In the genomic region with DNA sequence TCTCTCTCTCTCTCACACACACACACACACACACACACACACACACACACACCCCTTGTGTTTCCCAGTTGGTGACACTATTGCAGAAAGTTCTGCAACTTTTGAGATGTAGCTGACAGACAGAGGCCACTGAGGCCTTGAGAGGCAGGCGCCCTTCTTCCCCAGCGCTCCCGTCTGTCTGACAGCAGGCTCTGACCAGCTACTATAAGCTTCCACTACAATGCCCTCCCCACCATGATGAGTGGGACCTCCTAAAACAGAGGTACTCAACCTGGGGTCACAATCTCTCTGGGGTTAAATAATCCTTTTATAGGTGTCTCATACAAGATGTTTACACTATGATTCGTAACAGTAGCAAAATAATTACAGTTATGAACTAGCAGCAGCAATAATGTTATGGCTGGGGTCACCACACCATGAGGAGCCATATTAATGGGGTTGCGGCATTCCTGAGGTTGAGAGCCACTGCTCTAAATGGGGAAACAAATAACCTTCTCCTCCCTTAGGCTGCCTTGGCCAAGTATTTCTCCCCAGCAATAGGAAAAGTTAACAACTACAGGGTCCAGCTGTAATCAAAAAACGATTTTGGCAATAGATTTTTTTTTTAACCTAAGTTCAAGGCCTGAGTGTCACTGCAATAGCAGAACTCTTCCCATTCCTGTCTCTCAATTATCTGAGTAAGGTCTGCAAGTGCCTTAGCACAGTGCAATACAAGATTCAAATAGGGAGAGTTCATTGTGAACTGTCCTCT, we compare ENCODE assay signal across 27 mouse cellular contexts. TPM values are rescaled to one million over a fixed set of nuclear protein-coding genes. Genes with fewer than 3 reads are reported as not detected.
DNase-seq lines count a peak whose midpoint lies in the region; ATAC-seq and TF ChIP-seq lines count a peak whose summit lies in the region.
"Had no signal": no experiment of that assay in that cellular context is flagged by ENCODE, and none has a peak within 500 bp of the region (broad histone marks: within the 10 kb centered on the region; RNA-seq: fewer than 3 reads in every experiment).

No protein-coding gene starts in this region.

- peak overlapping the region; percentile 45 for H3K9ac ChIP-seq in liver, adult 2 months (ENCODE audit: low read depth, low read length)
- no peak overlapping the region for H3K9ac ChIP-seq in midbrain, embryonic 12.5 days (replicated peaks)
- H3K9ac ChIP-seq in midbrain, postnatal 0 days (replicated peaks; ENCODE audit: low read length, poor library complexity, severe bottlenecking): no peak overlapping the region
- H3K9ac ChIP-seq in liver, postnatal 0 days (replicated peaks): no peak overlapping the region
- H3K9ac ChIP-seq: forebrain, embryonic 13.5 days; hindbrain, embryonic 15.5 days; limb, embryonic 15.5 days; midbrain, embryonic 13.5 days; neural tube, embryonic 15.5 days had no signal

- 74% methylated on average over 6 of the region's 6 CpGs for WGBS in heart, embryonic 10.5 days
- 51% methylated on average over 6 of the region's 6 CpGs for WGBS in liver, adult 2 months
- WGBS in midbrain, embryonic 12.5 days: 47% methylated on average over 6 of the region's 6 CpGs
- whole genome bisulfite sequencing in midbrain, postnatal 0 days: 57% methylated on average over 6 of the region's 6 CpGs
- WGBS in liver, postnatal 0 days (ENCODE audit: insufficient replicate concordance): 75% methylated on average over 6 of the region's 6 CpGs

- no peak for ATAC-seq in midbrain, embryonic 12.5 days (ENCODE audit: low FRiP score, low read depth)
- ATAC-seq in midbrain, postnatal 0 days (ENCODE audit: low FRiP score): no peak
- ATAC-seq in liver, postnatal 0 days: no peak
- ATAC-seq: activated CD4-positive, CD25-positive, alpha-beta regulatory T cell, adult 4 months; forebrain, embryonic 13.5 days; inflammation-experienced regulatory T-cells, adult 6 months; midbrain, embryonic 13.5 days had no signal

- H3K36me3 ChIP-seq in heart, embryonic 10.5 days: no peaks in the 10 kb centered on the region
- H3K36me3 ChIP-seq in liver, adult 2 months (ENCODE audit: control insufficient read depth, insufficient read depth, low read length): no peaks in the 10 kb centered on the region
- no peaks in the 10 kb centered on the region for H3K36me3 ChIP-seq in midbrain, embryonic 12.5 days
- no peaks in the 10 kb centered on the region for H3K36me3 ChIP-seq in midbrain, postnatal 0 days (ENCODE audit: insufficient read depth, low read length)
- no peaks in the 10 kb centered on the region for H3K36me3 ChIP-seq in liver, postnatal 0 days (replicated peaks; ENCODE audit: insufficient read depth, low read length)
- H3K36me3 ChIP-seq: hindbrain, embryonic 10.5 days; hindbrain, embryonic 15.5 days; limb, embryonic 10.5 days; limb, embryonic 15.5 days; midbrain, embryonic 13.5 days; neural tube, embryonic 15.5 days had no signal

- H3K27me3 ChIP-seq in heart, embryonic 10.5 days (ENCODE audit: insufficient read depth, poor library complexity, severe bottlenecking): no peaks in the 10 kb centered on the region
- H3K27me3 ChIP-seq in liver, adult 2 months (ENCODE audit: control insufficient read depth, insufficient read depth, low read length): no peaks in the 10 kb centered on the region
- no peaks in the 10 kb centered on the region for H3K27me3 ChIP-seq in midbrain, embryonic 12.5 days
- no peaks in the 10 kb centered on the region for H3K27me3 ChIP-seq in midbrain, postnatal 0 days (ENCODE audit: insufficient read depth, low read length)
- no peaks in the 10 kb centered on the region for H3K27me3 ChIP-seq in liver, postnatal 0 days (ENCODE audit: insufficient read depth, low read length)
- H3K27me3 ChIP-seq: forebrain, embryonic 13.5 days; hindbrain, embryonic 15.5 days; limb, embryonic 15.5 days; midbrain, embryonic 13.5 days; neural tube, embryonic 15.5 days had no signal

- H3K4me3 ChIP-seq in heart, embryonic 10.5 days: no peak overlapping the region
- no peak overlapping the region for H3K4me3 ChIP-seq in liver, adult 2 months (ENCODE audit: insufficient read depth, low read depth, low read length)
- no peak overlapping the region for H3K4me3 ChIP-seq in midbrain, embryonic 12.5 days
- H3K4me3 ChIP-seq in midbrain, postnatal 0 days (ENCODE audit: low read depth, low read length): no peak overlapping the region
- no peak overlapping the region for H3K4me3 ChIP-seq in liver, postnatal 0 days (ENCODE audit: low read depth, low read length)
- H3K4me3 ChIP-seq: forebrain, embryonic 13.5 days; hindbrain, embryonic 10.5 days; hindbrain, embryonic 15.5 days; limb, embryonic 10.5 days; limb, embryonic 15.5 days; midbrain, embryonic 13.5 days; neural tube, embryonic 15.5 days had no signal

- TF ChIP-seq POLR2A in liver, adult 2 months (IDR thresholded peaks at IDR 0.05; ENCODE audit: extremely low read depth, insufficient read depth, low read length): no peak

- no peaks in the 10 kb centered on the region for H3K9me3 ChIP-seq in heart, embryonic 10.5 days
- H3K9me3 ChIP-seq in midbrain, embryonic 12.5 days: no peaks in the 10 kb centered on the region
- no peaks in the 10 kb centered on the region for H3K9me3 ChIP-seq in midbrain, postnatal 0 days (ENCODE audit: low read length)
- H3K9me3 ChIP-seq in liver, postnatal 0 days (ENCODE audit: low read length): no peaks in the 10 kb centered on the region
- H3K9me3 ChIP-seq: forebrain, embryonic 13.5 days; hindbrain, embryonic 10.5 days; hindbrain, embryonic 15.5 days; limb, embryonic 10.5 days; limb, embryonic 15.5 days; midbrain, embryonic 13.5 days; neural tube, embryonic 15.5 days had no signal

- H3K27ac ChIP-seq in heart, embryonic 10.5 days: 0 out of 2 replicates have a peak overlapping the region, but pooled peaks have one; percentile 3
- peak overlapping the region; percentile 93 for H3K27ac ChIP-seq in liver, adult 2 months (replicated peaks; ENCODE audit: insufficient read depth, low read depth, low read length)
- H3K27ac ChIP-seq in midbrain, embryonic 12.5 days (replicated peaks): no peak overlapping the region
- H3K27ac ChIP-seq in midbrain, postnatal 0 days (ENCODE audit: low read depth, low read length): no peak overlapping the region
- peak overlapping the region; percentile 8; the same call in 1 of the 2 replicates for H3K27ac ChIP-seq in liver, postnatal 0 days (ENCODE audit: low read depth)
- H3K27ac ChIP-seq: forebrain, embryonic 13.5 days; hindbrain, embryonic 10.5 days; hindbrain, embryonic 15.5 days; limb, embryonic 10.5 days; limb, embryonic 15.5 days; midbrain, embryonic 13.5 days; neural tube, embryonic 15.5 days had no signal

- peak overlapping the region; percentile 7; the same call in 1 of the 2 replicates for H3K4me2 ChIP-seq in midbrain, embryonic 12.5 days (replicated peaks)
- no peak overlapping the region for H3K4me2 ChIP-seq in midbrain, postnatal 0 days (ENCODE audit: low read depth, low read length, poor library complexity, severe bottlenecking)
- no peak overlapping the region for H3K4me2 ChIP-seq in liver, postnatal 0 days (ENCODE audit: low read depth, low read length)
- H3K4me2 ChIP-seq: forebrain, embryonic 13.5 days; hindbrain, embryonic 15.5 days; limb, embryonic 15.5 days; midbrain, embryonic 13.5 days; neural tube, embryonic 15.5 days had no signal

- TF ChIP-seq EP300 in liver, postnatal 0 days (IDR thresholded peaks at IDR 0.05; ENCODE audit: low read depth): no peak

- no peak for TF ChIP-seq CTCF in liver, adult 2 months (IDR thresholded peaks at IDR 0.05; ENCODE audit: low read depth, low read length)
- TF ChIP-seq CTCF in midbrain, postnatal 0 days (IDR thresholded peaks at IDR 0.05): no peak
- no peak for TF ChIP-seq CTCF in liver, postnatal 0 days (IDR thresholded peaks at IDR 0.05; ENCODE audit: low read depth)

- peaks cover 40% of the 10 kb centered on the region for H3K79me2 ChIP-seq in liver, adult 2 months (ENCODE audit: control insufficient read depth, insufficient read depth, low read length)

- intact Hi-C loops in left cerebral cortex, postnatal 36 days (cut with DNase I): no loop called here

- DNase-seq in heart, embryonic 10.5 days (ENCODE audit: low spot score): no peak
- no peak for DNase-seq in heart, adult 9 months (ENCODE audit: low spot score in 2 of 2)
- DNase-seq in liver, adult 2 months (ENCODE audit: extremely low read depth, low read depth, low spot score): peak; percentile 91
- no peak for DNase-seq in liver
- DNase-seq in midbrain, postnatal 0 days (ENCODE audit: low spot score): no peak
- no peak for DNase-seq in liver, postnatal 0 days
- DNase-seq in left cerebral cortex, postnatal 36 days (ENCODE audit: low spot score in 2 of 2): no peak
- DNase-seq: B cell, adult 2 months; cerebellum, adult 11 months; cerebellum, adult 9-10 months; cerebellum, postnatal 36 days; gastrocnemius, postnatal 14 days; kidney, adult 11 months; kidney, postnatal 14 days; retina, postnatal 1 day; right cerebral cortex, postnatal 14 days; thymus, postnatal 14 days had no signal

- H3K4me1 ChIP-seq in heart, embryonic 10.5 days: peaks cover 38% of the 10 kb centered on the region
- H3K4me1 ChIP-seq in liver, adult 2 months (ENCODE audit: control insufficient read depth, insufficient read depth, low read length): peaks cover 33% of the 10 kb centered on the region
- H3K4me1 ChIP-seq in midbrain, embryonic 12.5 days: peaks cover 19% of the 10 kb centered on the region
- no peaks in the 10 kb centered on the region; the same call in 1 of the 2 replicates for H3K4me1 ChIP-seq in midbrain, postnatal 0 days (ENCODE audit: insufficient read depth, low read length)
- peaks cover 10% of the 10 kb centered on the region; the same call in 1 of the 2 replicates for H3K4me1 ChIP-seq in liver, postnatal 0 days (ENCODE audit: insufficient read depth)

RNA-seq across cellular contexts. Expression of a gene that starts 58.2 kb away (rescaled TPM):
- 8.8 and 9.4 TPM in 2 replicates for polyA plus RNA-seq in heart, embryonic 10.5 days (2016; fragmentation: Nextera tagmentation; extraction: Ambion mirVana)
- 19.2 and 21.3 TPM in 2 replicates for total RNA-seq in liver, adult 2 months (2014; rRNA removed)
- polyA plus RNA-seq in liver, adult 2 months (2012; rRNA removed): 8.2 and 11.4 TPM in 2 replicates
- 25.3 and 29.1 TPM in 2 replicates for polyA plus RNA-seq in midbrain, embryonic 12.5 days (2016; fragmentation: Nextera tagmentation; extraction: Ambion mirVana)
- total RNA-seq in midbrain, postnatal 0 days (2014; rRNA removed): 32.9 and 45.7 TPM in 2 replicates
- 20.5 and 22.8 TPM in 2 replicates for polyA plus RNA-seq in midbrain, postnatal 0 days (2015; fragmentation: Nextera tagmentation; extraction: Ambion mirVana)
- 4.9 and 6.5 TPM in 2 replicates for polyA plus RNA-seq in liver, postnatal 0 days (2015; fragmentation: Nextera tagmentation; extraction: Ambion mirVana)
- 10 to 100 TPM; 74.6 to 80.9 TPM for total RNA-seq in left cerebral cortex, postnatal 36 days (2021)

Comparison
In these comparisons a context has a peak if more than half of its experiments do, and no peak if none do; other contexts are left out.
1. H3K27ac ChIP-seq: peak in heart, embryonic 10.5 days (single experiment), liver, adult 2 months (single experiment) and liver, postnatal 0 days (single experiment); none in midbrain, embryonic 12.5 days (single experiment) and midbrain, postnatal 0 days (single experiment).